21 mouse cellular contexts compared by ENCODE assay signal in genomic region chr12:31311671-31312265, GRCm38 (mm10).
"Had no signal": no experiment of that assay in that cellular context is flagged by ENCODE, and none has a peak within 500 bp of the region (broad histone marks: within the 10 kb centered on the region; RNA-seq: fewer than 3 reads in every experiment).

No protein-coding gene starts in this region.

- H3K9me3 ChIP-seq: kidney, embryonic 15.5 days; limb, embryonic 15.5 days; midbrain, embryonic 12.5 days; neural tube, embryonic 13.5 days; stomach, embryonic 15.5 days had no signal

- H3K36me3 ChIP-seq: midbrain, embryonic 12.5 days; neural tube, embryonic 13.5 days had no signal

- H3K4me2 ChIP-seq: kidney, embryonic 15.5 days; limb, embryonic 15.5 days; liver, embryonic 11.5 days; lung, embryonic 14.5 days; midbrain, embryonic 12.5 days; neural tube, embryonic 13.5 days; stomach, embryonic 15.5 days had no signal

- ATAC-seq: liver, postnatal 0 days; lung, postnatal 0 days; midbrain, embryonic 16.5 days had no signal

- H3K4me1 ChIP-seq: kidney, embryonic 15.5 days; midbrain, embryonic 12.5 days; stomach, embryonic 15.5 days had no signal

- H3K27me3 ChIP-seq: kidney, embryonic 15.5 days; limb, embryonic 15.5 days; midbrain, embryonic 12.5 days; neural tube, embryonic 13.5 days; stomach, embryonic 15.5 days had no signal

- H3K27ac ChIP-seq: kidney, embryonic 15.5 days; limb, embryonic 15.5 days; liver, embryonic 14.5 days; macrophage; midbrain, embryonic 12.5 days; neural tube, embryonic 13.5 days; stomach, embryonic 15.5 days had no signal

- H3K9ac ChIP-seq: kidney, embryonic 15.5 days; limb, embryonic 15.5 days; liver, embryonic 14.5 days; liver, postnatal 0 days; lung, embryonic 14.5 days; midbrain, embryonic 12.5 days; neural tube, embryonic 13.5 days; stomach, embryonic 15.5 days had no signal

- H3K4me3 ChIP-seq: kidney, embryonic 15.5 days; limb, embryonic 15.5 days; midbrain, embryonic 12.5 days; myocyte; neural tube, embryonic 13.5 days; stomach, embryonic 15.5 days had no signal

- DNase-seq: kidney, adult 8-10 months; kidney, postnatal 10 days; kidney, postnatal 36 days; left cerebral cortex, postnatal 4 days; liver, postnatal 0 days; lung, embryonic 14.5 days; retina, postnatal 1 day; right cerebral cortex, postnatal 25 days; spleen, adult 18-20 months; thymus, postnatal 36 days had no signal
